Mouse (Mus musculus): ENCODE measurements around the gene Svs1.

Svs1 gene

DNA sequence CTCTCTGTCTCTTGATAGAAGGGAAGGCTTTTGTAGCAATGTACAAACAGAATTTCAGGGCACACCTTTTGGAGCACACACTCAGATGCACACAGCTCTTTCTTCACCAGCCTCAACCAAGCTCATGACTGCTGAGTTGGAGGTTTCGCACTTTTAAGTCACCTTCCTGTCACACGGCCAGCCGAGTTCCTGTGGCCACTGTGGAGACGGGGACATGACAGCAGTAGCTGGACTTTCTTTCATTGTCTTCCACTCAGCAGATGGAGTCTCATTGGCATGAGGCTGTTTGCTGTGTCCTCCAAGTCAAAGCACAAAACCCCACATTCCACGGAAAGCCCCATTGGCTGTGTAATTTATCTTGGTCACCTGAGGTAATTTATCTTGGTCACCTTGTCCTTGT is 24.5 kb downstream of the Svs1 start:
- no peak for DNase-seq (ENCODE audit: low read depth, low spot score)

GRCm38 (mm10) chr6:49013023-49013422 is 26.4 kb downstream of the Svs1 start:
- no peak for DNase-seq (ENCODE audit: low read depth, low spot score)

DNA sequence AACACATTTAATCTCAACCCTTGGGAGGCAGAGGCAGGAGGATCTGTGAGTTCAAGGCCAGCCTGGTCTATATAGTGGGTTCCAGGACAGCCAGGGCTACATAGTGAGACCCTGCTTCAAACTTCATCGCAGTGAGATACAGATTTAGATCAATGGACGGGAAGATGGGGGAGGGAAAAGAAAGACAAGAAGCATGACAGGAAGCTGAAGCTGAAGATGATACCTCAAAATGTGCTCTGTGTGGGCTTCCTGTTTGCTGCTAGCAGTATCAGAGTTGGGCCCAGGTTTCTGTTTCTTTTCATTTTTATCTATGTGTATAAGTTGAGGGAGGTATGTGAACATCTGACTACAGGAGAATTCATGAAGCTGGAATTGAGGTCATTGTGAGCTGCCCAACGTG is 26.8 kb downstream of the Svs1 start:
- DNase-seq (ENCODE audit: low read depth, low spot score), result no peak

DNA sequence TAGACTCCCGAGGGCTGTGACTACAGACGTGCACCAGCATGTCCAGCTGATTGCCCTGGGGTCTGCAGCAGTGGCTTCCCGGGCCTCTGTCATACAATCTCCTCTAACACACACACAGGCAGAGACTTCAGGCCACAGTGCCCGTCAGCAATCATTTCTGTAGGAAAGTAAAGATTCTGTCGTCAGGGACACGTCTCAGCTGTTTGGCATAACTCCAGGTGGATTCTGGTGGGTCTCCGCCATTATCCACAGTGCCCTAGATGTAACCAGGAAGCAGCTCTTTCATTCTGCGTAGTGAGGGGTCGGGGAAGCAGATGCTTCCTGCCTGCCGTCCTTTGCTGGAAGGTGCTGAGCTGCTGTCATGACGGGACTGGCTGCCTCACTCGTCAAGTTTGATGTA is 30.5 kb downstream of the Svs1 start:
- DNase-seq (ENCODE audit: low read depth, low spot score), result no peak

DNA sequence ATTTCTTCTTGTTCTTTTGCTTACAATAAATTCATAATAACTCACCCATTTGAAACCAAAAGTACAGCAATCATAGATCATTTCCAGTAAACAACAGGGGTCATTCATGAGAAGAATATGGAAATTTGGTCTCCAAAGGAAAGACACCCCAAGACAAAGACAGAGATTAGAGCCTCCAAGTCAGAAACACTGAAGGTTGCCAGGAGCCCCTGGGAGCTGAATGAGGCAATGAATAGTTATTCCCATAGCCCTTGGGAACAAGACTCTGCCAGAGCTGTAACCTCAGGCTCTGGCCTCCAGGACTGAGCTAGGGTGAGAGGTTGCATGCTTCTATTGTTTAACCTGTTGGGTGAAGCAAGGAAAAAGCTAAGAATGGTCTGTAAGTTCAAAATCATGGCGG is 32.7 kb downstream of the Svs1 start:
- no peak for DNase-seq (ENCODE audit: low read depth, low spot score)

DNA sequence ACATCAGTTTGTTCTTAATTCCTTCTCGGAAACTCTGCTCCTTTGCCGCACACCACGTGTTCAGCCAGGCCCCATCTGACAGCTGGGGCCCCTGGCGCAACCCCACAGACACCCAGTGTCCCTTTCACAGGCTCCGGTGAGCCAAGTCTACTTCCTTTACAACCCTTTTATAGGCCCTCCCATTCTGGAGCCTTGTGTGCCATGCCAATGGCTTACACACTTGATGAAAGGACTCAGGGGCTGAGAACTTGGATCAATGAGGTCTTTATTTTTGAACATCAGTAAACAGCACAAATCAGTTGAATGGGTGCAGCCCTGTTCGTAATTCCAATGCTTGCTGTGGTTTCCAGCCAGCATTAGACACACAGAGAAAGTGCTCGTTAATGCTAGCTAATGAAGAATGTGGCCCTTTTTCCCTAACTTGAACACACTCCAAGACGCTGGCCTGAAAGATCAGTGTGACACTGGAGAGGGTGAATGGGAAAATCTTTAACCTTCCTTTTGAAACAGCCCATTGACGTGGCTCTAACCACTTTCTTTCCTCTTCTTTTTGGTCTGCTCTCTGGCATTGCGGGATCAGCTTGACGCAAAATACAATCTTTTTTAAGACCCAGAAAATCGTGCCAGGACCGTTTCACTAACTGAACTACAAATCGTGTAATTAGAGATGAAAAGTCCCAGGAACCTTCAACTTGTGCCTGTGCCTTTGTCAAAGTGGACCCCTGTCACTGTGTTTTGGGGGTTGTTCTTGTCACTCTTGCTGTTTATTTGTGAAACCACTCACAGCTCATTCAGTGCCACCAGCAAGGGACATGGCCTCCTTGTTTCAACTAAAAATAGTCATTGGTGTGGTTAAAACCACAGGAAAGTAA is 34.7 kb downstream of the Svs1 start:
- no peak for DNase-seq (ENCODE audit: low read depth, low spot score)

DNA sequence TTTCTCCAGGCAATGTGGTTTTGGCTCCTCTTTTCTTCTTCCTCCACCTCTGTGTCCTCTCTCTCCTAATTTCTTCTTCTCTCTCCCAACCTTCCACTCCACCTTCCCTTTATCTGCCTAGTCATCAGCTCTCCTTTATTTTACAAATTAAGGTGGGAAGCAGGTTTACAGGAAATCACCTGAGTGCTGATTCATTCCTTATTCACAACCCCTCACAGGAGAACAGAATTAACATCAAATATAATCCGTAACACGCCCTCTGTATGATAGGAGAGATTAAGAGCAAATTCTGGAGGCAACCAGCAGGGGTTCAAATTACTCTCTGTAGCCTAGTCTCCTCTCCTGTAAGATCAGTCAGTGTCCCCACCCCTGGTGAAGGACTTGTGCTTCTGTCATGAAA is 35.7 kb downstream of the Svs1 start:
- no peak for DNase-seq (ENCODE audit: low read depth, low spot score)

GRCm38 (mm10) chr6:49023315-49023714 is 36.7 kb downstream of the Svs1 start:
- no peak for DNase-seq (ENCODE audit: low read depth, low spot score)

DNA sequence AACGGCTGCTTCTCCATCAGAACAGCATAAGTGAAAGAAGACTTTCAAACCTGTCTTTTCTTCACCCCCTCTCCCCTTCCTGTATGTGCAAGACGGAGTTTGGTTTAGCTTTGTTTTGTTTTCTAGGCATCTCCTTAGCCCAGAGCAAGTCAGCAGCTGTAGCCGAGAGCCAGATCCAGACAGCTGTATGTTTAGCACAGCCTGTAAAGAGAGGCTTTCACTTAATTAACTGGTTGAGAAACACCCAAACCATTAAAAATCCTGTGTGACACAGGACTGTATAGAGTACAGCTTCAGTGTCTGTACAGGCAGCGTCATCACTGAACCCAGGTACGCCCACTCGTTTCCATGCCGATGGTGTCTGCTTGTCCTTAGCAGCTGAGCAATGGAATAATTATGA is 38.6 kb downstream of the Svs1 start:
- DNase-seq (ENCODE audit: low read depth, low spot score), result no peak

- no peak for DNase-seq (ENCODE audit: low read depth, low spot score)
Measured at GRCm38 (mm10) chr6:49026496-49026895, 39.8 kb downstream of the Svs1 start.

DNA sequence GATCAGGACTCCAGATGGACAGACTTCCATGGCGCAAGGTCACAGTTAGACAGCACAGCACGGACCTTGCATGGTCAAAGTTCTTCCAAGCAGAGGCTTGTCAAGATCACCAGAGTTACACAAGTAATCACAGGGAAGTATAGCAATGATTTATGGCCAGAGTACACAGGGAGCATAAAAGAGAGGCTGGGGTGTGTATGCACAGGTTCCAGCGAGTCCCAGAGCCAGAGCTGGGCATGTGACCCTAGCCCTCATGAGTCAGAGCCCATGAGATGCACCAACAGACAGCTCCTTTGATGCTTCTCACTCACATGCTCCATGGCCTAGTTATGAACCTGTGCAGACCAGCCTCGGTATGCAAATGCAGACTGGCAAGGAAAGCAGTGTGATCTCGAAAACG is 41.4 kb downstream of the Svs1 start:
- DNase-seq (ENCODE audit: low read depth, low spot score), result no peak

DNA sequence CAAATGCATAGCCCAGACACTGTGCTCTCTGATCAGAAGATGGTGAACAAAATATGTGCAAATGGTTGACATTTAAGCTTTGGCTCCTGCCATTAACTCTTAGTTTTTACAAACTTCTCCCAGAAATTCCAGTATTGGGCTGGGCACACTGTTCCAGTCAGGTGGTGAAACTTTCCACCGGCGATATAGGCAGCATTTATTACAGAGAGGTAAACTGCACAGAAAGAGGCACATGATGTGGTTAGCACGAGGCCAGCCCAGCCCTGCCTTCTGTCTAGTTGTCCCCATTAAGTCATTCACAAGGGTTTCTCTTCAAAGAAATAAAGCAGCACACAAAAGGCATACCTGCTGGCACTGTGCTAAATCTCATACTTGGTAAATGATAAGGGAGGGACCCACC is 42.0 kb downstream of the Svs1 start:
- no peak for DNase-seq (ENCODE audit: low read depth, low spot score)

- no peak for DNase-seq (ENCODE audit: low read depth, low spot score)
Measured at GRCm38 (mm10) chr6:49031230-49031629, 44.6 kb downstream of the Svs1 start.

DNA sequence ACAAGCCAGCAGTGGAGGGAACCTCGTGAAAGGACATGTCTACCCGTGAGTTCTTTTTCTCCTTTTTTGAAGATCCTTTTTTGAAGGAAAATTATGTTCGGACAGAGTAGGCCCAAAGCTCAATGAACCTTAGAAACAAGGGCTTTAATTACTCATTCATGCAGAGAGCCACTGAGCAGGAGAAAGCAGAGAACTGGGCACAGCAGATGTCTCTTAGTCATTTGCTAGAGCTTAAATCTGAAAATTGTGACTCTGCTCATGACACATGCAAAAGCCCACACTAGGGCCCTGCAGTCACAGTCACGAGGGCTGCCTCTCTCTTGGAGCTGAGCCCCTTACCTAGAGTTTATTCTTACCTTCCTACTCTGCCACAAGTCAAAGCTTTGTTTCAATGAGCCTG is 46.1 kb downstream of the Svs1 start:
- no peak for DNase-seq (ENCODE audit: low read depth, low spot score)

DNA sequence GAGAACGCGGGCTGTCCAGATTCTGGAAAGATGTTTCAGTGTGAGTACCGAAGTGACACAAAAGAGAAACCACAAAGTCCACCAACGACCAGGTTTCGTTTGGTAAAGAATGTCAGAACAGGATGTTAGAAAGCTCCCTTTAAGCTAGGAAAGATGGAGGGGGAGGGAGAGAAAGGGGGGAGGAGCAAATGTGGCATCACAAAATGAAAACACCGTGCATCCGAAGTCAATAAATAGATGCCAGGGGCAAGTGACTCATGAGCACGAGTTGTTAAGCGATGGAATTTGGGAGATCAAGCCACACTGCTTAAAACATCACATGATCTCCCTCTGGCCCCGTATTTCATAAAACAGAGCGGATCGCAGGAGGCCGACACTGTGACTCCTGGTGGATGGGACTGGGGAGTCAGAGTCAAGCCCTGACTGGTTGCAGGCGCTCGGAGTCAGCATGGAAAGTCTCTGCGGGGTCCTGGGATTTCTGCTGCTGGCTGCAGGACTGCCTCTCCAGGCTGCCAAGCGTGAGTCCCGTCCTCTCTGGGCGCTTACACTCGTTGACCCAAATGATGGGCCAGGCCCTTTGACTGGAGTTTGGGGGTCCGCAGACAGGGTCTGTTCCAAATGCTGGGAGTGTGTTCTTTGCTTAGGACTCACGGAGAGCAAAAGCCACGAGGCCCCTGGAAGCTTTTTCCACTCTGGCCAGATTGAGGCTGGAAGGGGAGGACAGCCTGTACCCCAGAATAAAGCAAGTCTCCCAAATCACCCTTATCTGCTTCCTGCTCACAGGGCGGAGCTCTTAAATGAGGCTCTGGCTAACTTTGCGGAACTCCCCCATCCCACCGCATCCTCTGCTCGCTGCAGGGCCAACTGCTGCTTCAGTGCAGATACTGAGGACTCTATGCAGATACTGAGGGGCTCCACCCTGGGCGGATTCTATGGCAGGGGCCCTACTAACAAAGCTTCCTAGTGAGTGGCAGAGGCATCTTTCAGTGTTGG is 49.9 kb downstream of the Svs1 start, which contains the start of gene Gpnmb:
TSS of gene Gpnmb (plus strand) at position 272 of the 993 bp plus-strand sequence.
- peak; percentile 16 for DNase-seq (ENCODE audit: low read depth, low spot score)

DNA sequence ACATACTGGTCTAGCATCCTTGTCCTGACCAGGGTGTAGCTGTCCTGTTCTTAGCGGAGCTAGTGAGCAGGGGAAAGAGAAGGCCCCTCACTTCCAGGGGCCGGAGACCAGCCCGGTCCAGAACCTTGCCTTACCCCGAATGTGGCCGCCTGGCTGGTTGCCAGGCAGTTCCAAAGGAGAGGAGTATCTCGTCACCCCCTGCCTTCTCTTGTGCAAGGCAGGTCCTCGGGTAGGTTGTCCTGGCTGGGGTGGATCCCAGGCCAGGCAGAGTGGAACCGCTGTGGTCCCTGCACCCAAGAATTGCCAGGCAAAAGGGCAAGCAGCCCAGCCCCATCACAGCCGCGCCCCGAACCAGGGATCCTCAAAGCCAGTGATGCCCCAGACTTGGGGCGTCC is 50.6 kb downstream of the Svs1 start:
- no peak for DNase-seq (ENCODE audit: low read depth, low spot score)

- DNase-seq (ENCODE audit: low read depth, low spot score), result peak; percentile 49
Measured at GRCm38 (mm10) chr6:49039470-49040180, 53.0 kb downstream of the Svs1 start.

All from forelimb bud, embryonic 11.5 days (tissue).